Mouse (Mus musculus) spleen, postnatal 4 days (tissue): ENCODE measurements around the gene Stpg1.

Experiments used
- DNase-seq, 2 experiments: peaks; one replicate each; pipeline ENCODE4 v3.0.0; 2022; ENCODE audit warnings: low spot score in 2 of 2

The Stpg1 gene

GRCm38 (mm10) chr4:135494521-135495396 is at the start of gene Stpg1, which contains the start of gene Nipal3:
Gene Stpg1 (plus strand): TSS chr4:135494790.
Gene Nipal3 (minus strand): TSS chr4:135495038.
- peak; percentile 86 to 90 for DNase-seq

GRCm38 (mm10) chr4:135451360-135452015 is 43.1 kb upstream of the Stpg1 start:
- no peak for DNase-seq

- no peak for DNase-seq
These were observed 41.4 kb upstream of the Stpg1 start for GRCm38 (mm10) chr4:135453164-135453563.

- DNase-seq: no peak
These were observed 41.0 kb upstream of the Stpg1 start for GRCm38 (mm10) chr4:135453572-135453971.

- DNase-seq: no peak
These were observed 31.2 kb upstream of the Stpg1 start for GRCm38 (mm10) chr4:135463406-135463805.

GRCm38 (mm10) chr4:135477851-135478250 is 16.7 kb upstream of the Stpg1 start:
- no peak for DNase-seq

GRCm38 (mm10) chr4:135480370-135480769 is 14.2 kb upstream of the Stpg1 start:
- DNase-seq: peak in 1 of 2 experiments; percentile 33

- DNase-seq: no peak
These were observed 9.5 kb upstream of the Stpg1 start for GRCm38 (mm10) chr4:135485086-135485485.

- no peak for DNase-seq
These were observed 8.2 kb upstream of the Stpg1 start for GRCm38 (mm10) chr4:135486352-135486751.

GRCm38 (mm10) chr4:135489256-135489655 is 5.3 kb upstream of the Stpg1 start:
- DNase-seq: no peak

- no peak for DNase-seq
These were observed 1.3 kb upstream of the Stpg1 start for GRCm38 (mm10) chr4:135493271-135493670.

GRCm38 (mm10) chr4:135493691-135494520 is 684 bp upstream of the Stpg1 start:
- DNase-seq: peak; percentile 52 to 78

- DNase-seq: no peak
These were observed 804 bp downstream of the Stpg1 start for GRCm38 (mm10) chr4:135495397-135495791.

GRCm38 (mm10) chr4:135495810-135496209 is 1.2 kb downstream of the Stpg1 start:
- DNase-seq: no peak

GRCm38 (mm10) chr4:135498136-135498535 is 3.5 kb downstream of the Stpg1 start:
- no peak for DNase-seq

GRCm38 (mm10) chr4:135499831-135500230 is 5.2 kb downstream of the Stpg1 start:
- DNase-seq: no peak

- no peak for DNase-seq
These were observed 7.0 kb downstream of the Stpg1 start for GRCm38 (mm10) chr4:135501587-135501986.

- no peak for DNase-seq
These were observed 11.2 kb downstream of the Stpg1 start for GRCm38 (mm10) chr4:135505794-135506193.

- DNase-seq: peak; percentile 55 to 76
These were observed 13.2 kb downstream of the Stpg1 start for GRCm38 (mm10) chr4:135507547-135508350.

- peak; percentile 66 to 86 for DNase-seq
These were observed 13.9 kb downstream of the Stpg1 start for GRCm38 (mm10) chr4:135508419-135509039.

GRCm38 (mm10) chr4:135509515-135509914 is 14.9 kb downstream of the Stpg1 start:
- DNase-seq: no peak
